Mouse (Mus musculus) heart, embryonic 16.5 days (tissue): Measurements from ENCODE around the gene Ablim1. TPM values are rescaled to one million over a fixed set of nuclear protein-coding genes. Genes with fewer than 3 reads are reported as not detected.

ENCODE experiments used
- ATAC-seq: fragments of 200-750 bp; cut with Nextera tagmentation; replicated peaks from 2 replicates; pipeline ENCODE4 v1.8.0; 2017; ENCODE audit warnings: moderate number of reproducible peaks; ENCODE audit not compliant: insufficient read depth, low FRiP score; ENCODE audit errors: extremely low read depth
- H3K27ac ChIP-seq: fragments of 300-500 bp; sonication (generic); 2 replicates; pipeline ENCODE4 v1.5.1; 2014; ENCODE audit warnings: mild to moderate bottlenecking, low read length, control low read depth, moderate library complexity
- H3K27me3 ChIP-seq: fragments of 300-500 bp; sonication (generic); 2 replicates; pipeline ENCODE4 v1.6.1; 2014; ENCODE audit warnings: low read length, mixed read lengths; ENCODE audit not compliant: control insufficient read depth, insufficient read depth
- H3K36me3 ChIP-seq: fragments of 300-500 bp; sonication (generic); 2 replicates; pipeline ENCODE4 v1.6.1; 2014; ENCODE audit not compliant: control insufficient read depth, insufficient read depth
- H3K4me1 ChIP-seq: fragments of 300-500 bp; sonication (generic); 2 replicates; pipeline ENCODE4 v1.6.1; 2014; ENCODE audit warnings: low read length, mixed read lengths; ENCODE audit not compliant: control insufficient read depth, insufficient read depth
- H3K4me2 ChIP-seq: fragments of 300-500 bp; sonication (generic); 2 replicates; pipeline ENCODE4 v1.6.1; 2014; ENCODE audit warnings: low read depth, mild to moderate bottlenecking, control low read depth, low read length
- H3K4me3 ChIP-seq: fragments of 300-500 bp; sonication (generic); 2 replicates; pipeline ENCODE4 v1.5.1; 2014; ENCODE audit warnings: mild to moderate bottlenecking, control low read depth, low read length
- H3K9ac ChIP-seq: fragments of 300-500 bp; sonication (generic); 2 replicates; pipeline ENCODE4 v1.6.1; 2014; ENCODE audit warnings: low read length, control low read depth
- H3K9me3 ChIP-seq: fragments of 300-500 bp; sonication (generic); replicated peaks from 2 replicates; pipeline ENCODE4 v1.6.1; 2016; ENCODE audit warnings: low read length; ENCODE audit not compliant: control insufficient read depth
- WGBS: fragments of 180-500 bp; shearing (Covaris S2); extraction: QIAGEN DNeasy Blood & Tissue Kit; methylation state at CpG from one replicate; pipeline ENCODE4 v1.1.7; 2014; 5-methylcytosine and 5-hydroxymethylcytosine counted together
- polyA plus RNA-seq: library from polyadenylated mRNA; unstranded; fragments of >200 nt; fragmentation: Nextera tagmentation; extraction: Ambion mirVana; gene quantifications from 2 replicates; pipeline ENCODE4 v1.2.1, GENCODE M21; 2015

Ablim1 gene
- polyA plus RNA-seq, 1 experiment from 2014 or later = 72.6 TPM

DNA sequence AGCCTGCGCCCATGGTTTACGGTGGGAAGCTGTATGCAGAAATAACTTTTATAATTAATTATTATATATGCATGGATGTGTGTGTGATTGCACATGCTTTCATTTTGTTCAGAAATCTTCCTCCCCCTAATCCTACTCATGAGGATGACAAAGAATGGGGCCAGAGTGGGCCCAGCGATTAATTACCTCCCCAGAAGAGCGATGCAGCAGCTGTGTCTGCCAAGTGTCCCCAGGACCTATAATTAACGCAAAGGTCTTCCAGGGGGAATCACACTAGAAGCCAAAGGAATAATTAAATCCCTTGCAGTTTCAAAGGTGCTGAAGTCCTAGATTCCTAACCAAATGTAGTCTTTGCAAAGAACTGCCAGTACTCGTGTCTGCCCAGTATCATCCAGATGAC lies 44.9 kb downstream of the Ablim1 start:
- H3K27ac ChIP-seq = peak overlapping the region; percentile 88
- H3K9me3 ChIP-seq = no peaks in the 10 kb centered on the region
- 45% methylated on average over 6 of the region's 6 CpGs for WGBS
- no peak overlapping the region for H3K9ac ChIP-seq
- no peaks in the 10 kb centered on the region for H3K27me3 ChIP-seq
- no peak overlapping the region for H3K4me3 ChIP-seq
- H3K36me3 ChIP-seq = no peaks in the 10 kb centered on the region
- H3K4me2 ChIP-seq = peak overlapping the region; percentile 2; the same call in 1 of the 2 replicates
- ATAC-seq = no peak
- peaks cover 60% of the 10 kb centered on the region for H3K4me1 ChIP-seq

- H3K4me3 ChIP-seq = no peak overlapping the region
- H3K9me3 ChIP-seq = no peaks in the 10 kb centered on the region
- H3K4me2 ChIP-seq = no peak overlapping the region
- H3K36me3 ChIP-seq = no peaks in the 10 kb centered on the region
- H3K4me1 ChIP-seq = peaks cover 45% of the 10 kb centered on the region
- no peaks in the 10 kb centered on the region for H3K27me3 ChIP-seq
- no peak overlapping the region for H3K27ac ChIP-seq
- H3K9ac ChIP-seq = no peak overlapping the region
- ATAC-seq = no peak
- WGBS = 63% methylated on average over 5 of the region's 5 CpGs
These were observed 47.2 kb downstream of the Ablim1 start for GRCm38 (mm10) chr19:57267531-57267930.

- Histone ChIP-seq H3K4me1 (peaks cover 38% of the 10 kb centered on the region), H3K9me3 (no peaks in the 10 kb centered on the region), H3K4me3 (no peak overlapping the region), H3K4me2 (no peak overlapping the region), H3K27me3 (no peaks in the 10 kb centered on the region), H3K9ac (no peak overlapping the region), H3K36me3 (no peaks in the 10 kb centered on the region), H3K27ac (peak overlapping the region; percentile 40)
- ATAC-seq = no peak
- WGBS = 70% methylated on average over 10 of the region's 10 CpGs
These were observed 48.2 kb downstream of the Ablim1 start for GRCm38 (mm10) chr19:57266374-57267085.

DNA sequence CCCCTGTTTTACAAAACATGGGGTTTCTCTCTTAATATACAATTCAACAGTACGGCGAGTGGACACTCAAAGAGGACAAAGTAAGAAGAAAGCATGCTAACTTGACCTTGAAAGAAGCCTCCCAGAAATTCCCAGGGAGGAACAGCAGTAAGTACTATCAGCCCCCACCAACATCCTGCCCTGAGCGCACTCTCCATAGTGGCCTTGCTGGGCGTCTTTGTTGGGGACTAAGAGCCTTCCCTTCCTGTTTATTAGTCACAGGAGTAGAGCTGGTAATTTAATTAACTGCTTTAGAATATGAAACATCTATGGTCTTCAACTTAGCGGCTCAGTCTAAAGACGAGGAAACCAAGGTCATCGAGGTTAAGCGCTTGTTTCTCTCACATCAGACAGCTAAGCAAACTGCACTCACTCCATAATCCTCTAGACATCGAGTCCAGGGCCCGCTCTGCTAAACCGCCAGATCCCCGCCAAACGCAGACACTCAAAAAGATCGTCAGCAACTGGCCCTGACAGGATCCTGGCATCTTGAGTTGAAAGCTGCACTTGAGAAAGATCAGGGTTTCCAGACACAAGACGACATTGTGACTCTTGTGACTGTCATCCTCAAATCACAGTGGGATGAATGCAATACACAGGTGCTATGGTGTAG lies 50.3 kb downstream of the Ablim1 start:
- peak; percentile 59 for ATAC-seq
- Histone ChIP-seq H3K9ac (no peak overlapping the region), H3K36me3 (no peaks in the 10 kb centered on the region), H3K27me3 (no peaks in the 10 kb centered on the region), H3K9me3 (no peaks in the 10 kb centered on the region), H3K4me2 (peak overlapping the region; percentile 20; the same call in 1 of the 2 replicates), H3K4me1 (peaks cover 17% of the 10 kb centered on the region), H3K27ac (peak overlapping the region; percentile 75), H3K4me3 (no peak overlapping the region)
- 38% methylated on average over 15 of the region's 15 CpGs for WGBS

DNA sequence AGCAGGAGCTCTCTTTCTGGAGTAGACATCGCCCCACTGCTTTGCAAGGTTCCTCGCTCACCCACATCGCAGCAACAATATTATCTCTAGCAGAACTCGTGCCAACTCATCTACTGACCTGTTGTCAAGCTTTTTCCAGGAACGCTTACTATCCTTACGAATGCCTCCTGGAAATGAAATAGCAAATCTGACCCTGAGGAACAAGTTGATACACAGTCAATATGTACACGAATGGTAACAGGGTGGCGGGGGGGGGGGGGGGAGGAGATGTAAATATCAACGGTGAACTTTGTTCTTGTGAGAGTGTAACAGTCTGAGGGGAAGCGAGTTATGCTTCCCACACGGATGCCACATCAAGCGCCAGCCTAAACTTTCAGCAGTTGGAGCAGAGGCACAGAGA lies 56.9 kb downstream of the Ablim1 start:
- Histone ChIP-seq H3K4me3 (no peak overlapping the region), H3K4me1 (peaks cover 20% of the 10 kb centered on the region), H3K27ac (no peak overlapping the region), H3K9me3 (no peaks in the 10 kb centered on the region), H3K27me3 (no peaks in the 10 kb centered on the region), H3K9ac (no peak overlapping the region), H3K4me2 (no peak overlapping the region), H3K36me3 (no peaks in the 10 kb centered on the region)
- no peak for ATAC-seq
- WGBS = 71% methylated on average over 11 of the region's 12 CpGs

GRCm38 (mm10) chr19:57256666-57257065 lies 58.1 kb downstream of the Ablim1 start:
- ATAC-seq = no peak
- no peak overlapping the region for H3K9ac ChIP-seq
- no peak overlapping the region for H3K27ac ChIP-seq
- WGBS = 47% methylated on average over 9 of the region's 9 CpGs
- no peaks in the 10 kb centered on the region for H3K9me3 ChIP-seq
- no peaks in the 10 kb centered on the region for H3K27me3 ChIP-seq
- no peaks in the 10 kb centered on the region for H3K36me3 ChIP-seq
- H3K4me3 ChIP-seq = no peak overlapping the region
- peaks cover 23% of the 10 kb centered on the region for H3K4me1 ChIP-seq
- no peak overlapping the region for H3K4me2 ChIP-seq

GRCm38 (mm10) chr19:57255157-57255556 lies 59.6 kb downstream of the Ablim1 start:
- Histone ChIP-seq H3K4me3 (no peak overlapping the region), H3K4me1 (peaks cover 23% of the 10 kb centered on the region), H3K4me2 (no peak overlapping the region), H3K27ac (no peak overlapping the region), H3K27me3 (no peaks in the 10 kb centered on the region), H3K36me3 (no peaks in the 10 kb centered on the region), H3K9ac (no peak overlapping the region), H3K9me3 (no peaks in the 10 kb centered on the region)
- WGBS = 75% methylated on average over 8 of the region's 8 CpGs
- no peak for ATAC-seq

DNA sequence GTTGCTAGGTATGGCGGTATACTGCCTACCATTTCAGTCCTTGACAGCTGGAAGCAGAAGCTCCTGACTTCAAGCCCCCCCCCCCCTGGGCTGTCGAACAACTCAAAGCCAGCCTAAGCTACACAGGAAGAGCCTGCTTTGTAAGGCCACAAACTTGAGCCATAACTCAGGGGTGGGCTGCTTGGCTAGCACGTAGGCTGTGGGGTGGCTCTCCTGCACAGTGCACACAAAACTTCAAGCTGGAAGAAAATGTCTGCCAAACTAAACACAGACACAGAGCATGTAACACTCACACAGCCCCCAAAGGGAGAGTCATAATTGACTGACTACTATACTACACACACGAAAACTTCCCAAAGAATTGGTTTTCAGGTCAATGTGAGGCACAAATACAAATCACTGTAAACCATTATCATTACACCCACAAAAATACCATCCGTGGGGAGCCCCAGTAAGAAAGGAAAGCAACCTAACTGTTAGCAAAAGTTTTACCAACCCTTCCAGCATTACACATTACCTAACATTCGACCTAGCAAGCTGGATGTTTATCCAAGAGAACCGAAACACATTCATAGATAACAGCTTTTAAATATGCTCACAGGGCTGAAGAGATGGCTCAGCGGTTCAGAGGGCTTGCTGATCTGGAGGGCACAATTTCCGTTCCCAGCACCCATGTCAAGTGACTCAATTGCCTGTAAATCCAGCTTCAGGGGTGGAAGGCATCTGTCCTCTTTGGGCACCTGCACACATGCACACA lies 61.8 kb downstream of the Ablim1 start:
- H3K36me3 ChIP-seq = no peaks in the 10 kb centered on the region
- no peaks in the 10 kb centered on the region for H3K9me3 ChIP-seq
- H3K9ac ChIP-seq = no peak overlapping the region
- WGBS = 53% methylated on average over 9 of the region's 9 CpGs
- peaks cover 23% of the 10 kb centered on the region for H3K4me1 ChIP-seq
- H3K4me3 ChIP-seq = no peak overlapping the region
- peak; percentile 28; the same call in 1 of the 2 replicates for ATAC-seq
- H3K27ac ChIP-seq = no peak overlapping the region
- H3K27me3 ChIP-seq = no peaks in the 10 kb centered on the region
- no peak overlapping the region for H3K4me2 ChIP-seq

DNA sequence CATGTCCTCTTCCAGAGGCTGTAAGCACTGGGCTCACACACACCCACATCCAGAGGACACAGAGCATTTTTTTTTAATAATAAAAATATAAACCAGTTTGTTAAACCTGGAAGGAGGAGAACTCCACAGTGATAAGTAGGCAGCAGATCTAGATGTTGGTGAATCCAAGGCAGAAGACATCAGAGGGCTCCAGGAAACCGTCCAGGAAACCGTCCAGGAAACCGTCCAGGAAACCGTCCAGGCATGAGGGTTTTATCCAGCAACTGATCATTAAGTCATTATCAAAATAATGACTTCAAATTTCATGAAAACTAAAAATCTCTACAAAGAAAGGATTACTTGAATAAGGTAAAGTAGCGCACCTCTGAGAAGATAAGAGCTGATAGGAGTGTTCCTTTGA lies 65.9 kb downstream of the Ablim1 start:
- no peaks in the 10 kb centered on the region for H3K27me3 ChIP-seq
- no peak for ATAC-seq
- H3K36me3 ChIP-seq = no peaks in the 10 kb centered on the region
- no peak overlapping the region for H3K4me3 ChIP-seq
- H3K27ac ChIP-seq = no peak overlapping the region
- 65% methylated on average over 5 of the region's 5 CpGs for WGBS
- no peaks in the 10 kb centered on the region for H3K9me3 ChIP-seq
- H3K4me2 ChIP-seq = no peak overlapping the region
- peaks cover 20% of the 10 kb centered on the region for H3K4me1 ChIP-seq
- H3K9ac ChIP-seq = no peak overlapping the region
